Mouse (Mus musculus) gonadal fat pad, adult 2 months (tissue): ENCODE results near the gene H2-M3. TPM values are rescaled to one million over a fixed set of nuclear protein-coding genes. Genes with fewer than 3 reads are reported as not detected.
"Not testable (repeated sequence)": the region's sequence is repeated elsewhere in the genome, so short reads cannot be mapped to it uniquely, and the experiment has no call there.

Source experiments
- DNase-seq: peaks from one replicate; pipeline ENCODE4 v3.0.0-alpha.2; 2012; ENCODE audit warnings: low read depth
- polyA plus RNA-seq: library from polyadenylated mRNA; depleted of rRNA; stranded (reverse); fragments of >200 nt; gene quantifications from 2 replicates; pipeline ENCODE4 v1.2.3, GENCODE M21; 2012; rRNA removed

Gene H2-M3
- polyA plus RNA-seq: 6.7 and 8.0 TPM in 2 replicates

GRCm38 (mm10) chr17:37270058-37270701 lies at the start of gene H2-M3:
H2-M3 (plus strand) TSS chr17:37270220.
- DNase-seq: peak; percentile 19

DNA sequence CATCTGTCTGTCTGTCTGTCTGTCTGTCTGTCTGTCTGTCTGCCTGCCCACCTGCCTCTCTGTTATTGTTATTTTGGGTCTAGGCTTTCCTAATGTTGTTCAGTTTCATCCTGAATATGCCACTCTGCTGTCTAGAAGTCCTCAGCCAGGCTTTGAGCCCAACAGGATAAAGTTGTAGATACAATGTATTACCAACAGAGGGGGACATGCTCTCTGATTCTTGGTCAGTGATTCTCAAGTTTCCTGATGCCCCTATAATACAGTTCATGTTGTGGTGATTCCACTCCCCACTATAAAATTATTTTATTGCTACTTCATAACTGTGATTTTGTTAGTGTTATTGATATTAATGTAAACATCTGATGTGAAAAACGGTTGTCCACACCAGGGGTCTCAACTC lies 48.1 kb upstream of the H2-M3 start:
- no peak for DNase-seq

DNA sequence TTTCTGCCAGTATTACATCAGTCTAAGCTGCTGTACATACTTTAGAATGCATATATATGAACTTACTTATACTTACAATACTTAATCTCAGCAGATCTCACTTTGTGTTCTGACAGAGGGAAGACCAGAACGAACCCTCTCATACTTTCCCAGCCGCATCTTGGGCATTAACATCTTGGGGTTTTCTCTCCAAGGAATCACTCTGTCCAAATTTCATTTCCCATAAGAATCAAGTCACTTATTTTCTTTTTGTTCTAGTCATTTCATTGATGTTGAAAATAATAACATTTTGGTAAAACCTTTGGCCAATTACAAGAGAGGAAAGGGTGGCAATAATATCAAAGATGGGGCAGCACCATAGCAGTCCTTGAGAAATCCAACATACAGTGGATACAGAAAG lies 32.8 kb upstream of the H2-M3 start, which contains the start of gene Olfr97:
Gene Olfr97, minus strand, starts transcription at position 101 of the 400 bp plus-strand sequence.
- DNase-seq: not testable (repeated sequence)

- no peak for DNase-seq
These were observed 27.8 kb upstream of the H2-M3 start for GRCm38 (mm10) chr17:37242198-37242597.

- no peak for DNase-seq
These were observed 23.3 kb upstream of the H2-M3 start for GRCm38 (mm10) chr17:37246715-37247114.

- DNase-seq: no peak
These were observed 20.6 kb upstream of the H2-M3 start for GRCm38 (mm10) chr17:37249460-37249859.

- no peak for DNase-seq
These were observed 19.5 kb upstream of the H2-M3 start for GRCm38 (mm10) chr17:37250544-37250943.

- no peak for DNase-seq
These were observed 6.4 kb upstream of the H2-M3 start, which contains the start of gene Olfr98 for GRCm38 (mm10) chr17:37263626-37264025. Olfr98 (minus strand) TSS chr17:37263749.

GRCm38 (mm10) chr17:37270702-37271092 lies 677 bp downstream of the H2-M3 start:
- DNase-seq: no peak

DNA sequence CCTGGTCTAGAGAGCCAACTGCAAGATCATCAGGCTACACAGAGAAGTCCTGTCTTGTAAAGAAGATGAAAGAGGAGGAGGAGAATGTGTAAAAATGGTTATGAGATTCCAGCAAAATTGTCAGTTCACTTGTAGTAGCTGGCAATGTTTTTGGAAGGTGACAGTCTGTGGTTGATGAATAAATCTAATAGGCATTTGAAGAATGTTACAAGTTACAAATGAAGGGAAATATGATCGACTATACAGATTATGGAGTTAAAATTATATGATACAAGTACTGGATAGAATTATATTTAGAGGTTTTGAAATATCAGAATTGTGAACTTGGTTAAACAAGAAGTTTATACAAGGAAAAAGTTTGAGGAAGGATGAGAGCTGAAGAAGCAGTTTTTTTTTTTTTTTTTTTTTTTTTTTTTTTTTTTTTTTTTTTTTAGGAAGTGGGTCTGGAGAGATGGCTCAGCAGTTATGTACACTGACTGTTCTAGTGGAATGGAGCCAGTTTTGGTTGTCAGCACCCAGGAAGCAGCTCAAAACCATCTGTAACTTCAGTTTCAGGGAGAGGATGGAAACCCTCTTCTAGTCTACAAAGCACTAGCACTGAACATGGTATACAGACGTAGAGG lies 5.7 kb downstream of the H2-M3 start:
- no peak for DNase-seq

- no peak for DNase-seq
These were observed 6.6 kb downstream of the H2-M3 start for GRCm38 (mm10) chr17:37276573-37276972.

DNA sequence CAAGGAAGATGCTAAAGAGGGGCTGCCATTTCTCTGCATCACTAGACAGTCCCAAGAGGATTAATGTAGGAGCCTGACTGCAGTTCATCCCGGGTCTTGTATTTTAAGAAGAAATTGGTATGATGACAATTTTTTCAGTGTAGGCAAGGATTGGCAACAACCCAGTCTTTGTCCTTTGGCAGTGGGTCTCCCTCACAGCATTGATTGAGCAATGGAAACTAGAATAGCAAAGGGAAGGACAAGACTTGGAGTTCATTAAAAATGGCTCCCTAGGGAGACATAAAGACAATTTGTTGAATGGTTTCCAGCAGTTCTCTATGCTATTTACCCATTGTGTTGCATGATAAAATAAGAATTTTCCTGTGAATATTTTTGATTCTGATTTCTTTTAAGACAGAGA lies 10.3 kb downstream of the H2-M3 start:
- no peak for DNase-seq

GRCm38 (mm10) chr17:37283360-37283759 lies 13.3 kb downstream of the H2-M3 start, which contains the start of gene Olfr99:
Olfr99 (minus strand) TSS chr17:37283460.
- no peak for DNase-seq

DNA sequence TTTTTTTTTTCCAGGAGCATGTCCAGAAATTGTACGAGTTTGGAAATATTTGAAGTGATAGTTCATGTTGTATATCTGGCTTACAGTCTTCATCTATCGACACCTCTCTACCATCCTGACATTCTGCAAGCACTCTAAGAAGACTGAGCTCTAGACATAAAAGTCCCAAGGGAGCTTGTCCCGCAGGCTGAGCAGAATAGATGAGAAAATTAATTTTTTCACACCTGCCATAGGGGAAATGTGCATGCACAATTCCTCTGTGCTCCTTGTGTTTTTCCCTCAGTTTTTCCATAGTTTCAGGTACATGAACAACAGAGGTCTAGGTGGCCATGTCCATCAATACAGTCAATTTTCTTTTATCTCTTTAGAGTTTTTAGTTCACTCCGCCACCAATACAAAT lies 34.2 kb downstream of the H2-M3 start, which contains the start of gene Olfr101:
Gene Olfr101, minus strand, starts transcription at position 101 of the 400 bp plus-strand sequence.
- DNase-seq: no peak

GRCm38 (mm10) chr17:37308483-37308882 lies 38.5 kb downstream of the H2-M3 start:
- no peak for DNase-seq

- no peak for DNase-seq
These were observed 40.2 kb downstream of the H2-M3 start for GRCm38 (mm10) chr17:37310146-37310699.

GRCm38 (mm10) chr17:37316954-37317353 lies 46.9 kb downstream of the H2-M3 start, which contains the start of gene Olfr102:
Olfr102 (minus strand) TSS chr17:37317054.
- DNase-seq: no peak

Other genes with a start within 250 kb of the H2-M3 start
- not detected in 2 replicates for gene Mog, start 246.8 kb upstream of the H2-M3 start, polyA plus RNA-seq
- 17.3 and 21.3 TPM in 2 replicates for gene Gabbr1, start 224.3 kb upstream of the H2-M3 start, polyA plus RNA-seq
- not detected in 2 replicates for gene Olfr90, start 181.7 kb upstream of the H2-M3 start, polyA plus RNA-seq
- not detected in 2 replicates for gene Olfr91, start 171.9 kb upstream of the H2-M3 start, polyA plus RNA-seq
- gene Olfr92, start 150.1 kb upstream of the H2-M3 start, polyA plus RNA-seq: not detected in 2 replicates
- not detected in 2 replicates for gene Olfr93, start 108.7 kb upstream of the H2-M3 start, polyA plus RNA-seq
- 0.55 and 0.59 TPM in 2 replicates for gene Ubd, start 76.3 kb upstream of the H2-M3 start, polyA plus RNA-seq
- gene Olfr94, start 69.2 kb upstream of the H2-M3 start, polyA plus RNA-seq: not detected in 2 replicates
- not detected in 2 replicates for gene Olfr95, start 57.1 kb upstream of the H2-M3 start, polyA plus RNA-seq
- not detected in 2 replicates for gene Olfr96, start 50.1 kb upstream of the H2-M3 start, polyA plus RNA-seq
- gene Olfr97, start 32.9 kb upstream of the H2-M3 start, polyA plus RNA-seq: not detected in 2 replicates
- not detected in 2 replicates for gene Olfr98, start 6.5 kb upstream of the H2-M3 start, polyA plus RNA-seq
- not detected in 2 replicates for gene Olfr99, start 13.2 kb downstream of the H2-M3 start, polyA plus RNA-seq
- gene Olfr101, start 34.1 kb downstream of the H2-M3 start, polyA plus RNA-seq: not detected in 2 replicates
- gene Olfr102, start 46.8 kb downstream of the H2-M3 start, polyA plus RNA-seq: not detected in 2 replicates
- gene Olfr103, start 69.5 kb downstream of the H2-M3 start, polyA plus RNA-seq: not detected in 2 replicates
- gene Olfr104-ps, start 89.4 kb downstream of the H2-M3 start, polyA plus RNA-seq: not detected in 2 replicates
- not detected in 2 replicates for gene Olfr105-ps, start 108.8 kb downstream of the H2-M3 start, polyA plus RNA-seq
- gene Olfr106-ps, start 120.2 kb downstream of the H2-M3 start, polyA plus RNA-seq: not detected in 2 replicates
- gene Olfr107, start 129.0 kb downstream of the H2-M3 start, polyA plus RNA-seq: not detected in 2 replicates
- gene Olfr108, start 175.3 kb downstream of the H2-M3 start, polyA plus RNA-seq: not detected in 2 replicates
- gene Olfr109, start 188.7 kb downstream of the H2-M3 start, polyA plus RNA-seq: not detected in 2 replicates
- gene H2-M2, start 213.3 kb downstream of the H2-M3 start, polyA plus RNA-seq: 0.09 TPM in 1 of 2 replicates, not detected in the other
- gene Olfr110, start 222.2 kb downstream of the H2-M3 start, polyA plus RNA-seq: not detected in 2 replicates
- gene Olfr111, start 237.8 kb downstream of the H2-M3 start, polyA plus RNA-seq: 0.14 TPM in 1 of 2 replicates, not detected in the other